ENCODE assay signal across 25 mouse cellular contexts in genomic region chr4:154249316-154249715, GRCm38 (mm10). TPM values are rescaled to one million over a fixed set of nuclear protein-coding genes. Genes with fewer than 3 reads are reported as not detected.
A peak's percentile ranks its signal among the peaks of the same experiment; 100 is the strongest.
DNase-seq lines count a peak whose midpoint lies in the region; ATAC-seq and TF ChIP-seq lines count a peak whose summit lies in the region.
"Had no signal": no experiment of that assay in that cellular context is flagged by ENCODE, and none has a peak within 500 bp of the region (broad histone marks: within the 10 kb centered on the region; RNA-seq: fewer than 3 reads in every experiment).

No protein-coding gene starts in this region.

- peak overlapping the region; percentile 78 for H3K27ac ChIP-seq in embryonic facial prominence, embryonic 10.5 days (replicated peaks)
- peak overlapping the region; percentile 15; the same call in 1 of the 2 replicates for H3K27ac ChIP-seq in forebrain, embryonic 15.5 days (replicated peaks)
- peak overlapping the region; percentile 26; the same call in 1 of the 2 replicates for H3K27ac ChIP-seq in hindbrain, postnatal 0 days
- H3K27ac ChIP-seq in midbrain, embryonic 15.5 days: 0 out of 2 replicates have a peak overlapping the region, but pooled peaks have one; percentile 26
- H3K27ac ChIP-seq: heart, embryonic 13.5 days; kidney, postnatal 0 days; layer of hippocampus, adult 2 months; liver, embryonic 14.5 days; stomach, postnatal 0 days had no signal

- peaks cover 54% of the 10 kb centered on the region for H3K4me1 ChIP-seq in embryonic facial prominence, embryonic 10.5 days
- H3K4me1 ChIP-seq in forebrain, embryonic 15.5 days: peaks cover 7% of the 10 kb centered on the region; the same call in 1 of the 2 replicates
- no peaks in the 10 kb centered on the region for H3K4me1 ChIP-seq in hindbrain, postnatal 0 days (ENCODE audit: insufficient read depth, low read length)
- 0 out of 2 replicates have a peak, but pooled peaks cover 6% of the 10 kb centered on the region for H3K4me1 ChIP-seq in midbrain, embryonic 15.5 days

- no peaks in the 10 kb centered on the region for H3K27me3 ChIP-seq in embryonic facial prominence, embryonic 10.5 days (replicated peaks; ENCODE audit: low read depth, poor library complexity, severe bottlenecking)
- no peaks in the 10 kb centered on the region for H3K27me3 ChIP-seq in forebrain, embryonic 15.5 days
- no peaks in the 10 kb centered on the region for H3K27me3 ChIP-seq in hindbrain, postnatal 0 days (ENCODE audit: insufficient read depth, low read length)
- H3K27me3 ChIP-seq in midbrain, embryonic 15.5 days (replicated peaks): no peaks in the 10 kb centered on the region
- H3K27me3 ChIP-seq: limb, embryonic 13.5 days had no signal

- no peak for TF ChIP-seq CTCF in hindbrain, postnatal 0 days (IDR thresholded peaks at IDR 0.05; ENCODE audit: low read depth)

- H3K4me3 ChIP-seq in embryonic facial prominence, embryonic 10.5 days: no peak overlapping the region
- H3K4me3 ChIP-seq in forebrain, embryonic 15.5 days: no peak overlapping the region
- H3K4me3 ChIP-seq in hindbrain, postnatal 0 days (ENCODE audit: low read length): no peak overlapping the region
- no peak overlapping the region for H3K4me3 ChIP-seq in midbrain, embryonic 15.5 days
- H3K4me3 ChIP-seq: heart, embryonic 13.5 days; layer of hippocampus, adult 2 months; limb, embryonic 13.5 days had no signal

- peaks cover 32% of the 10 kb centered on the region for H3K36me3 ChIP-seq in embryonic facial prominence, embryonic 10.5 days (replicated peaks)
- no peaks in the 10 kb centered on the region for H3K36me3 ChIP-seq in forebrain, embryonic 15.5 days
- no peaks in the 10 kb centered on the region for H3K36me3 ChIP-seq in hindbrain, postnatal 0 days (ENCODE audit: insufficient read depth, low read length)
- no peaks in the 10 kb centered on the region for H3K36me3 ChIP-seq in midbrain, embryonic 15.5 days (replicated peaks)
- H3K36me3 ChIP-seq: heart, embryonic 13.5 days had no signal

- 58% methylated on average over 8 of the region's 8 CpGs for WGBS in embryonic facial prominence, embryonic 10.5 days
- 51% methylated on average over 8 of the region's 8 CpGs for WGBS in forebrain, embryonic 15.5 days
- 50% methylated on average over 8 of the region's 8 CpGs for WGBS in hindbrain, postnatal 0 days
- WGBS in midbrain, embryonic 15.5 days: 46% methylated on average over 8 of the region's 8 CpGs

- no peaks in the 10 kb centered on the region for H3K9me3 ChIP-seq in embryonic facial prominence, embryonic 10.5 days
- no peaks in the 10 kb centered on the region for H3K9me3 ChIP-seq in forebrain, embryonic 15.5 days
- no peaks in the 10 kb centered on the region for H3K9me3 ChIP-seq in hindbrain, postnatal 0 days (ENCODE audit: low read length)
- H3K9me3 ChIP-seq in midbrain, embryonic 15.5 days: no peaks in the 10 kb centered on the region
- H3K9me3 ChIP-seq: heart, embryonic 13.5 days; limb, embryonic 13.5 days had no signal

- no peak for ATAC-seq in forebrain, embryonic 15.5 days (replicated peaks)
- ATAC-seq in hindbrain, postnatal 0 days: no peak
- no peak for ATAC-seq in midbrain, embryonic 15.5 days (replicated peaks)
- ATAC-seq: CD4-positive, CD25-positive, alpha-beta regulatory T cell, adult 4 months; intestine, postnatal 0 days had no signal

- DNase-seq in embryonic facial prominence, embryonic 10.5 days (ENCODE audit: low spot score): no peak
- no peak for DNase-seq in hindbrain, postnatal 0 days (ENCODE audit: low spot score)
- DNase-seq in kidney, postnatal 36 days: no peak
- DNase-seq in adrenal gland, postnatal 4 days (ENCODE audit: low spot score in 2 of 2): no peak
- no peak for DNase-seq in embryo, embryonic 11 days
- no peak for DNase-seq in adipocyte (ENCODE audit: low spot score)
- DNase-seq: cerebellum, adult 11 months; cerebellum, postnatal 14 days; heart, postnatal 4 days; lung, postnatal 10 days; right cerebral cortex, postnatal 14 days; thymus, postnatal 14 days had no signal

- H3K9ac ChIP-seq in forebrain, embryonic 15.5 days (replicated peaks): peak overlapping the region; percentile 19; the same call in 1 of the 2 replicates
- H3K9ac ChIP-seq in hindbrain, postnatal 0 days (replicated peaks; ENCODE audit: low read length): no peak overlapping the region
- H3K9ac ChIP-seq in midbrain, embryonic 15.5 days: no peak overlapping the region
- H3K9ac ChIP-seq: heart, embryonic 13.5 days; limb, embryonic 13.5 days; liver, embryonic 14.5 days had no signal

- no peak overlapping the region for H3K4me2 ChIP-seq in forebrain, embryonic 15.5 days (replicated peaks)
- H3K4me2 ChIP-seq in hindbrain, postnatal 0 days (ENCODE audit: low read depth, low read length): peak overlapping the region; percentile 13; the same call in 1 of the 2 replicates
- peak overlapping the region; percentile 1; the same call in 1 of the 2 replicates for H3K4me2 ChIP-seq in midbrain, embryonic 15.5 days
- H3K4me2 ChIP-seq: heart, embryonic 13.5 days; limb, embryonic 13.5 days had no signal

RNA-seq across cellular contexts. Expression of gene Arhgef16, which starts 52.2 kb away (rescaled TPM):
- polyA plus RNA-seq in embryonic facial prominence, embryonic 10.5 days (2016; fragmentation: Nextera tagmentation; extraction: Ambion mirVana): 9.9 and 10.3 TPM in 2 replicates
- polyA plus RNA-seq in forebrain, embryonic 15.5 days (2015; fragmentation: Nextera tagmentation; extraction: Ambion mirVana): 0.60 and 0.63 TPM in 2 replicates
- 4.3 and 5.3 TPM in 2 replicates for total RNA-seq in hindbrain, postnatal 0 days (2014; rRNA removed)
- 2.0 and 2.6 TPM in 2 replicates for polyA plus RNA-seq in hindbrain, postnatal 0 days (2015; fragmentation: Nextera tagmentation; extraction: Ambion mirVana)
- 0.96 and 1.4 TPM in 2 replicates for polyA plus RNA-seq in midbrain, embryonic 15.5 days (2015; fragmentation: Nextera tagmentation; extraction: Ambion mirVana)
- 1 to 10 TPM; 2.2 to 8.5 TPM for total RNA-seq in adrenal gland, postnatal 4 days (2021)
- total RNA-seq: granulocyte monocyte progenitor cell, adult 5-6 weeks; megakaryocyte-erythroid progenitor cell, adult 5-6 weeks; MEL had no signal

Comparison
In these comparisons a context has a peak if more than half of its experiments do, and no peak if none do; other contexts are left out.
1. H3K27ac ChIP-seq: peak in every context shown above with its lines; median percentile 78 in embryonic facial prominence, embryonic 10.5 days; 26 in hindbrain, postnatal 0 days; 26 in midbrain, embryonic 15.5 days; 15 in forebrain, embryonic 15.5 days.